In genomic region chr7:30758853-30759252, GRCm38 (mm10) we compare ENCODE assay signal across 9 mouse cellular contexts. TPM values are rescaled to one million over a fixed set of nuclear protein-coding genes. Genes with fewer than 3 reads are reported as not detected.
A peak's percentile ranks its signal among the peaks of the same experiment; 100 is the strongest.
DNase-seq lines count a peak whose midpoint lies in the region; ATAC-seq and TF ChIP-seq lines count a peak whose summit lies in the region.
"Had no signal": no experiment of that assay in that cellular context is flagged by ENCODE, and none has a peak within 500 bp of the region (broad histone marks: within the 10 kb centered on the region; RNA-seq: fewer than 3 reads in every experiment).

No protein-coding gene starts in this region.

- no peaks in the 10 kb centered on the region for H3K4me1 ChIP-seq in forebrain, postnatal 0 days (ENCODE audit: insufficient read depth)
- no peaks in the 10 kb centered on the region for H3K4me1 ChIP-seq in forebrain, embryonic 13.5 days
- no peaks in the 10 kb centered on the region; the same call in 1 of the 2 replicates for H3K4me1 ChIP-seq in liver, postnatal 0 days (ENCODE audit: insufficient read depth)

- WGBS in forebrain, postnatal 0 days, result 48% methylated on average over 4 of the region's 4 CpGs
- WGBS in forebrain, embryonic 13.5 days, result 42% methylated on average over 4 of the region's 4 CpGs
- 41% methylated on average over 4 of the region's 4 CpGs for WGBS in liver, postnatal 0 days (ENCODE audit: insufficient replicate concordance)

- H3K9ac ChIP-seq in forebrain, postnatal 0 days, result no peak overlapping the region
- H3K9ac ChIP-seq in forebrain, embryonic 13.5 days, result no peak overlapping the region
- H3K9ac ChIP-seq in liver, postnatal 0 days (replicated peaks), result no peak overlapping the region

- no peak overlapping the region for H3K4me3 ChIP-seq in forebrain, postnatal 0 days (ENCODE audit: low read depth, low read length)
- no peak overlapping the region for H3K4me3 ChIP-seq in forebrain, embryonic 13.5 days
- no peak overlapping the region for H3K4me3 ChIP-seq in liver, postnatal 0 days (ENCODE audit: low read depth, low read length)

- H3K4me2 ChIP-seq in forebrain, postnatal 0 days (ENCODE audit: low read depth), result no peak overlapping the region
- no peak overlapping the region for H3K4me2 ChIP-seq in forebrain, embryonic 13.5 days
- no peak overlapping the region for H3K4me2 ChIP-seq in liver, postnatal 0 days (ENCODE audit: low read depth, low read length)

- TF ChIP-seq EP300 in liver, postnatal 0 days (IDR thresholded peaks at IDR 0.05; ENCODE audit: low read depth), result no peak

- no peaks in the 10 kb centered on the region for H3K27me3 ChIP-seq in forebrain, postnatal 0 days (ENCODE audit: insufficient read depth, low read length)
- H3K27me3 ChIP-seq in forebrain, embryonic 13.5 days, result no peaks in the 10 kb centered on the region
- H3K27me3 ChIP-seq in liver, postnatal 0 days (ENCODE audit: insufficient read depth, low read length), result no peaks in the 10 kb centered on the region

- no peak overlapping the region for H3K27ac ChIP-seq in forebrain, postnatal 0 days (ENCODE audit: low read depth, low read length)
- no peak overlapping the region for H3K27ac ChIP-seq in forebrain, embryonic 13.5 days
- no peak overlapping the region for H3K27ac ChIP-seq in liver, postnatal 0 days (ENCODE audit: low read depth)

- DNase-seq in forebrain, postnatal 0 days, result no peak
- DNase-seq in right cerebral cortex, postnatal 4 days, result peak; percentile 17
- DNase-seq in right cerebral cortex, adult 2 months (ENCODE audit: low spot score in 2 of 2), result no peak
- peak; percentile 49 for DNase-seq in embryo, embryonic 9.5 days (ENCODE audit: extremely low spot score)
- DNase-seq in liver, postnatal 0 days, result peak; percentile 53
- DNase-seq in cerebellum, adult 8-10 months, result no peak
- DNase-seq in spleen, adult 12 weeks (ENCODE audit: low spot score), result no peak

- no peaks in the 10 kb centered on the region for H3K9me3 ChIP-seq in forebrain, postnatal 0 days (ENCODE audit: low read length)
- H3K9me3 ChIP-seq in forebrain, embryonic 13.5 days (replicated peaks), result peaks cover 12% of the 10 kb centered on the region
- H3K9me3 ChIP-seq in liver, postnatal 0 days (ENCODE audit: low read length), result peaks cover 9% of the 10 kb centered on the region

- TF ChIP-seq CTCF in forebrain, postnatal 0 days (IDR thresholded peaks at IDR 0.05; ENCODE audit: low read depth), result peak; percentile 39
- TF ChIP-seq CTCF in liver, postnatal 0 days (IDR thresholded peaks at IDR 0.05; ENCODE audit: low read depth), result peak; percentile 60

- peaks cover 17% of the 10 kb centered on the region for H3K36me3 ChIP-seq in forebrain, postnatal 0 days (ENCODE audit: insufficient read depth)
- H3K36me3 ChIP-seq in forebrain, embryonic 13.5 days (ENCODE audit: poor library complexity, severe bottlenecking), result peaks cover 25% of the 10 kb centered on the region
- H3K36me3 ChIP-seq in liver, postnatal 0 days (replicated peaks; ENCODE audit: insufficient read depth, low read length), result no peaks in the 10 kb centered on the region

- ATAC-seq in forebrain, postnatal 0 days, result no peak; the same call in 1 of the 2 replicates
- no peak for ATAC-seq in forebrain, embryonic 13.5 days
- peak; percentile 50; the same call in 1 of the 2 replicates for ATAC-seq in liver, postnatal 0 days

RNA-seq across cellular contexts. Expression of gene Dmkn, which starts 4.7 kb away (rescaled TPM):
- total RNA-seq in forebrain, postnatal 0 days (2014; rRNA removed), result 2.2 and 5.2 TPM in 2 replicates
- 7.2 and 7.4 TPM in 2 replicates for polyA plus RNA-seq in forebrain, postnatal 0 days (2015; fragmentation: Nextera tagmentation; extraction: Ambion mirVana)
- 0.68 TPM in 1 of 2 replicates, not detected in the other for polyA plus RNA-seq in forebrain, embryonic 13.5 days (2015; fragmentation: Nextera tagmentation; extraction: Ambion mirVana)
- polyA plus RNA-seq in liver, postnatal 0 days (2015; fragmentation: Nextera tagmentation; extraction: Ambion mirVana), result 1.5 and 1.8 TPM in 2 replicates
- polyA plus RNA-seq: G1E had no signal

RNA-seq across cellular contexts. Expression of gene Sbsn, which starts 7.6 kb away (rescaled TPM):
- total RNA-seq in forebrain, postnatal 0 days (2014; rRNA removed), result 2.8 and 4.6 TPM in 2 replicates
- polyA plus RNA-seq in forebrain, postnatal 0 days (2015; fragmentation: Nextera tagmentation; extraction: Ambion mirVana), result 2.3 and 3.5 TPM in 2 replicates
- 1.5 and 1.9 TPM in 2 replicates for polyA plus RNA-seq in forebrain, embryonic 13.5 days (2015; fragmentation: Nextera tagmentation; extraction: Ambion mirVana)
- 0.69 and 0.77 TPM in 2 replicates for polyA plus RNA-seq in liver, postnatal 0 days (2015; fragmentation: Nextera tagmentation; extraction: Ambion mirVana)

RNA-seq across cellular contexts. Expression of gene Gapdhs, which starts 15.4 kb away (rescaled TPM):
- not detected in 2 replicates for total RNA-seq in forebrain, postnatal 0 days (2014; rRNA removed)
- polyA plus RNA-seq in forebrain, postnatal 0 days (2015; fragmentation: Nextera tagmentation; extraction: Ambion mirVana), result 0.15 and 0.65 TPM in 2 replicates
- 0.93 and 1.0 TPM in 2 replicates for polyA plus RNA-seq in forebrain, embryonic 13.5 days (2015; fragmentation: Nextera tagmentation; extraction: Ambion mirVana)
- polyA plus RNA-seq in liver, postnatal 0 days (2015; fragmentation: Nextera tagmentation; extraction: Ambion mirVana), result 0.12 TPM in 1 of 2 replicates, not detected in the other
- total RNA-seq: G1E had no signal
- polyA plus RNA-seq: G1E had no signal

RNA-seq across cellular contexts. Expression of gene Krtdap, which starts 28.8 kb away (rescaled TPM):
- not detected in 2 replicates for total RNA-seq in forebrain, postnatal 0 days (2014; rRNA removed)
- polyA plus RNA-seq in forebrain, postnatal 0 days (2015; fragmentation: Nextera tagmentation; extraction: Ambion mirVana), result 1.4 and 1.5 TPM in 2 replicates
- polyA plus RNA-seq in forebrain, embryonic 13.5 days (2015; fragmentation: Nextera tagmentation; extraction: Ambion mirVana), result not detected in 2 replicates
- not detected in 2 replicates for polyA plus RNA-seq in liver, postnatal 0 days (2015; fragmentation: Nextera tagmentation; extraction: Ambion mirVana)
- total RNA-seq: G1E had no signal
- polyA plus RNA-seq: G1E had no signal

RNA-seq across cellular contexts. Expression of gene Tmem147, which starts 29.5 kb away (rescaled TPM):
- total RNA-seq in forebrain, postnatal 0 days (2014; rRNA removed), result 173 TPM in 2 replicates
- 290 and 328 TPM in 2 replicates for polyA plus RNA-seq in forebrain, postnatal 0 days (2015; fragmentation: Nextera tagmentation; extraction: Ambion mirVana)
- polyA plus RNA-seq in forebrain, embryonic 13.5 days (2015; fragmentation: Nextera tagmentation; extraction: Ambion mirVana), result 182 and 188 TPM in 2 replicates
- 153 and 158 TPM in 2 replicates for polyA plus RNA-seq in liver, postnatal 0 days (2015; fragmentation: Nextera tagmentation; extraction: Ambion mirVana)

Comparison
In these comparisons a context has a peak if more than half of its experiments do, and no peak if none do; other contexts are left out.
1. DNase-seq: peak in right cerebral cortex, postnatal 4 days (single experiment), embryo, embryonic 9.5 days (single experiment) and liver, postnatal 0 days (single experiment); none in forebrain, postnatal 0 days (single experiment), right cerebral cortex, adult 2 months (0 of 2), cerebellum, adult 8-10 months (single experiment) and spleen, adult 12 weeks (single experiment).